Mouse (Mus musculus) lung, embryonic 14.5 days (tissue): ENCODE measurements at regions not wholly inside any gene's neighbourhood (a gene's known extent, or its start where the extent isn't known, plus 50 kb on each side); places are given as distances from the start of the nearest gene placed in this dataset.

Experiments
- ATAC-seq: fragments of 200-750 bp; cut with Nextera tagmentation; 2 replicates; pipeline ENCODE4 v1.8.0; 2017; ENCODE audit warnings: mild to moderate bottlenecking, moderate TSS enrichment, moderate library complexity; ENCODE audit not compliant: insufficient read depth
- DNase-seq: peaks from one replicate; pipeline ENCODE4 v3.0.0-alpha.2; 2015
- H3K27ac ChIP-seq: fragments of 300-500 bp; sonication (generic); 2 replicates; pipeline ENCODE4 v1.5.1; 2014; ENCODE audit warnings: low read depth, mild to moderate bottlenecking, moderate library complexity
- H3K27me3 ChIP-seq: fragments of 300-500 bp; sonication (generic); 2 replicates; pipeline ENCODE4 v1.6.1; 2014; ENCODE audit warnings: low read length, control low read depth; ENCODE audit not compliant: insufficient read depth
- H3K36me3 ChIP-seq: fragments of 300-500 bp; sonication (generic); 2 replicates; pipeline ENCODE4 v1.6.1; 2014; ENCODE audit warnings: control low read depth; ENCODE audit not compliant: insufficient read depth
- H3K4me1 ChIP-seq: fragments of 300-500 bp; sonication (generic); 2 replicates; pipeline ENCODE4 v1.6.1; 2014; ENCODE audit warnings: antibody characterized with exemption, control low read depth; ENCODE audit not compliant: insufficient read depth
- H3K4me2 ChIP-seq: fragments of 300-500 bp; sonication (generic); 2 replicates; pipeline ENCODE4 v1.6.1; 2014; ENCODE audit warnings: mild to moderate bottlenecking
- H3K4me3 ChIP-seq: fragments of 300-500 bp; sonication (generic); 2 replicates; pipeline ENCODE4 v1.5.1; 2014; ENCODE audit warnings: low read depth, low read length
- H3K9ac ChIP-seq: fragments of 300-500 bp; sonication (generic); 2 replicates; pipeline ENCODE4 v1.6.1; 2014
- H3K9me3 ChIP-seq: fragments of 300-500 bp; sonication (generic); 2 replicates; pipeline ENCODE4 v1.6.1; 2016; ENCODE audit warnings: low read depth, low read length, control low read depth
- CTCF ChIP-seq: IDR thresholded peaks from 2 replicates; pipeline ENCODE4 v1.5.1; 2016; ENCODE audit warnings: antibody characterized with exemption, low read depth
- WGBS: fragments of 180-500 bp; shearing (Covaris S2); extraction: QIAGEN DNeasy Blood & Tissue Kit; methylation state at CpG from one replicate; pipeline ENCODE4 v1.1.7; 2014; 5-methylcytosine and 5-hydroxymethylcytosine counted together

DNA sequence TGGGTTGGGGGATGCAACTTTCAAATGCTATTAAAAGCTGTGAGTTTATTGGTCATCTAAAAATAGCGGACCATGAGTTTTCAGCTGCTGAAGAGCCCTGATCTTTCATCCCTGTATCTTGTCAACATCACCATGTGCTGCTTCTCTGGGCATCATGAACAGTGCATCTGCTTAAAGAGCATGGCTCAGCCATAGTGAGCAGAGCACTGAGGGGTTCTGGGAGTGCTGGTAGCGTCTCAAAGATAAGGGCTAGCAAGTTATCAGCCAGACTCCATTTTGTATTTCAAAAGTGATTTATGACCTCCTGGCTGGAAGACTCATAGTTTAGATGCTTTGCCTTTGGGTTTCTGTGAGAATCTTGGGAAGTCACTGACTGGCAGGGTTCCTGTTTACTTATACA is 173.5 kb upstream of the Itga4 start:
- Histone ChIP-seq H3K4me3 (no peak overlapping the region), H3K4me1 (no peaks in the 10 kb centered on the region), H3K27me3 (no peaks in the 10 kb centered on the region), H3K4me2 (no peak overlapping the region), H3K9ac (no peak overlapping the region), H3K27ac (no peak overlapping the region), H3K9me3 (no peaks in the 10 kb centered on the region), H3K36me3 (no peaks in the 10 kb centered on the region)
- 55% methylated on average over 2 of the region's 2 CpGs for WGBS
- peak; percentile 38 for DNase-seq
- TF ChIP-seq CTCF, result no peak
- ATAC-seq, result peak; percentile 17; the same call in 1 of the 2 replicates

GRCm38 (mm10) chr2:79086280-79086679 is 168.9 kb upstream of the Itga4 start:
- H3K4me1 ChIP-seq, result 0 out of 2 replicates have a peak, but pooled peaks cover 4% of the 10 kb centered on the region
- no peaks in the 10 kb centered on the region for H3K27me3 ChIP-seq
- H3K9me3 ChIP-seq, result no peaks in the 10 kb centered on the region
- 93% methylated on average over 4 of the region's 4 CpGs for WGBS
- TF ChIP-seq CTCF, result no peak
- no peak overlapping the region for H3K4me3 ChIP-seq
- H3K27ac ChIP-seq, result no peak overlapping the region
- no peaks in the 10 kb centered on the region for H3K36me3 ChIP-seq
- no peak overlapping the region for H3K4me2 ChIP-seq
- no peak overlapping the region for H3K9ac ChIP-seq
- no peak for DNase-seq
- ATAC-seq, result no peak

- peak overlapping the region; percentile 41 for H3K4me2 ChIP-seq
- no peak overlapping the region for H3K9ac ChIP-seq
- H3K9me3 ChIP-seq, result no peaks in the 10 kb centered on the region
- ATAC-seq, result no peak
- no peak for TF ChIP-seq CTCF
- no peaks in the 10 kb centered on the region for H3K36me3 ChIP-seq
- H3K27me3 ChIP-seq, result no peaks in the 10 kb centered on the region
- H3K4me3 ChIP-seq, result peak overlapping the region; percentile 1; the same call in 1 of the 2 replicates
- peak; percentile 26 for DNase-seq
- no peak overlapping the region; the same call in 1 of the 2 replicates for H3K27ac ChIP-seq
- 61% methylated on average over 9 of the region's 9 CpGs for WGBS
- H3K4me1 ChIP-seq, result 0 out of 2 replicates have a peak, but pooled peaks cover 4% of the 10 kb centered on the region
Observed at GRCm38 (mm10) chr2:79086857-79087578, 168.2 kb upstream of the Itga4 start.

GRCm38 (mm10) chr2:79087600-79088205 is 167.5 kb upstream of the Itga4 start:
- no peak overlapping the region for H3K27ac ChIP-seq
- no peaks in the 10 kb centered on the region for H3K27me3 ChIP-seq
- H3K9ac ChIP-seq, result no peak overlapping the region
- no peak for TF ChIP-seq CTCF
- peak overlapping the region; percentile 41 for H3K4me2 ChIP-seq
- no peaks in the 10 kb centered on the region for H3K36me3 ChIP-seq
- H3K9me3 ChIP-seq, result no peaks in the 10 kb centered on the region
- WGBS, result 43% methylated on average over 9 of the region's 9 CpGs
- H3K4me1 ChIP-seq, result 0 out of 2 replicates have a peak, but pooled peaks cover 4% of the 10 kb centered on the region
- ATAC-seq (no peak), DNase-seq (peak; percentile 12)
- H3K4me3 ChIP-seq, result peak overlapping the region; percentile 1; the same call in 1 of the 2 replicates

GRCm38 (mm10) chr2:79090273-79090672 is 165.0 kb upstream of the Itga4 start:
- DNase-seq (peak; percentile 48), ATAC-seq (peak; percentile 60; the same call in 1 of the 2 replicates)
- WGBS, result 56% methylated on average over 2 of the region's 2 CpGs

DNA sequence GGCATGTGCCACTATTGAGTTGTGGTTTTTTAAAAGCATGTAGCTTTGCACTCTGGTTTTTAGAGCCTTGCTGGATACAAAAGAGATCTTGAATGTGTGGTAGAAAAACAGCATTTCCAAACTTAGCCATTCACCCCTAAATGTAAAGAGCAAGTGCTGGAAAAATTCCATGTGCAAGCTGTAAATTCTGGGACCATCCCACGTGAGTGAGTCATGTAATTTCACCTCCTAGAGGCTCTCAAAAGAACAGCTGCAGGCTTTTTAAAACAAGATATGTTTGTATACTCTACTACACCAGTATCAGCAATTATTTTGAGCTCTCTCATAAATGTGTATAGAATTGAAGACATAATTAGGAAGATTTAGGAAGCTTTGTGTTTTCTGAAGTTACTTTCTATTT is 160.9 kb upstream of the Itga4 start:
- no peak overlapping the region for H3K27ac ChIP-seq

More at GRCm38 (mm10) chr2:79090273-79090672, 165.0 kb upstream of the Itga4 start:
- Histone ChIP-seq H3K4me2 (no peak overlapping the region), H3K27me3 (no peaks in the 10 kb centered on the region), H3K4me3 (no peak overlapping the region), H3K36me3 (no peaks in the 10 kb centered on the region), H3K9me3 (no peaks in the 10 kb centered on the region), H3K4me1 (0 out of 2 replicates have a peak, but pooled peaks cover 4% of the 10 kb centered on the region), H3K27ac (no peak overlapping the region), H3K9ac (no peak overlapping the region)
- no peak for TF ChIP-seq CTCF

DNA sequence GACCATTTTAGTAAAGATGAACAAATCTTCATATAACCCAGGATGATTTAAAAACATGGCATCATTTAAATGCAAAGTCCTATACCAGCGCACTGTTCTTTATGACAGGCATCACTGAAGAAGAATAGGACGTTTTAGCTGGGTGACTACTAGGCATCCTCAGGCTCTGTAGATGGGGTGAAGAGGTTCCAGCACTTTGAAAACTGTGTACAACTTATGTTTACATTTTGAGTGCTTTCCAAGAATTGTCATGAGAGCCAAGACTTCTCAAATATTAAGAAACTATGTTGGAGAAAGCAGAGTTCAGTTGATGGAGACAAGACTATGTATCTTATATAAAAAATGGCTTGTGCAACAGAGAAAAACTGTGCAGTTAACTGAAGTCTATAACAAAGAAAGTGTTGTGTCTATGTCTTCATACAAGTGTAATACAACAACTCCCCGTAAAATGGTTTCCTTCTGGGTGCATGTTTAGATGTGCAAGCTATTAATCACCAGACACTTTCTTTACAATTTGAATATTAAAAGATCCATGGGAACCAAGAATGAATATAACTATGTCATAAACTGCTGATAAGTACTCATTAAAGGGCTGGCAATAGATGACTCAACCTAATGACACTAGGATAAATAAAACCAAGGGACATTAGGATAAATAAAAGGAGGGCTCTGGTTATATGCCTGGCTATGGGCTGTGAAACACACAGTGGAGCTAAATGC is 158.5 kb upstream of the Itga4 start:
- no peaks in the 10 kb centered on the region for H3K9me3 ChIP-seq
- no peak overlapping the region for H3K4me2 ChIP-seq
- no peak for TF ChIP-seq CTCF
- H3K4me1 ChIP-seq, result no peaks in the 10 kb centered on the region
- no peaks in the 10 kb centered on the region for H3K36me3 ChIP-seq
- H3K4me3 ChIP-seq, result no peak overlapping the region
- H3K27ac ChIP-seq, result no peak overlapping the region
- WGBS, result 42% methylated on average over 3 of the region's 3 CpGs
- H3K27me3 ChIP-seq, result no peaks in the 10 kb centered on the region
- ATAC-seq, result peak; percentile 97
- peak; percentile 86 for DNase-seq
- no peak overlapping the region for H3K9ac ChIP-seq

More for the DNA sequence above, 160.9 kb upstream of the Itga4 start:
- ATAC-seq, result no peak
- Histone ChIP-seq H3K36me3 (no peaks in the 10 kb centered on the region), H3K4me1 (no peaks in the 10 kb centered on the region), H3K4me2 (no peak overlapping the region), H3K9me3 (no peaks in the 10 kb centered on the region), H3K9ac (no peak overlapping the region), H3K27me3 (no peaks in the 10 kb centered on the region), H3K4me3 (no peak overlapping the region)
- no peak for TF ChIP-seq CTCF
- peak; percentile 75 for DNase-seq
- WGBS, result 7% methylated on average over 1 of the region's 1 CpGs
